Mouse (Mus musculus) heart, embryonic 11.5 days (tissue): ENCODE measurements at regions not wholly inside any gene's neighbourhood (a gene's known extent, or its start where the extent isn't known, plus 50 kb on each side); places are given as distances from the start of the nearest gene placed in this dataset.

ENCODE experiments used
- ATAC-seq: fragments of 200-750 bp; cut with Nextera tagmentation; replicated peaks from 2 replicates; pipeline ENCODE4 v1.8.0; 2017; ENCODE audit warnings: moderate library complexity; ENCODE audit not compliant: insufficient number of reproducible peaks, low FRiP score, low TSS enrichment
- H3K27ac ChIP-seq: fragments of 300-500 bp; sonication (generic); 2 replicates; pipeline ENCODE4 v1.5.1; 2014; ENCODE audit warnings: mild to moderate bottlenecking, low read depth, low read length
- H3K27me3 ChIP-seq: fragments of 300-500 bp; sonication (generic); 2 replicates; pipeline ENCODE4 v1.6.1; 2014; ENCODE audit warnings: mild to moderate bottlenecking, low read length, mixed read lengths; ENCODE audit not compliant: control insufficient read depth, insufficient read depth
- H3K36me3 ChIP-seq: fragments of 300-500 bp; sonication (generic); 2 replicates; pipeline ENCODE4 v1.6.1; 2014; ENCODE audit warnings: mild to moderate bottlenecking, low read length, moderate library complexity, mixed read lengths; ENCODE audit not compliant: control insufficient read depth, insufficient read depth
- H3K4me1 ChIP-seq: fragments of 300-500 bp; sonication (generic); 2 replicates; pipeline ENCODE4 v1.6.1; 2014; ENCODE audit warnings: low read length; ENCODE audit not compliant: control insufficient read depth, insufficient read depth
- H3K4me2 ChIP-seq: fragments of 300-500 bp; sonication (generic); 2 replicates; pipeline ENCODE4 v1.6.1; 2014; ENCODE audit warnings: mild to moderate bottlenecking, moderate library complexity
- H3K4me3 ChIP-seq: fragments of 300-500 bp; sonication (generic); 2 replicates; pipeline ENCODE4 v1.5.1; 2014; ENCODE audit warnings: low read depth, low read length
- H3K9ac ChIP-seq: fragments of 300-500 bp; sonication (generic); 2 replicates; pipeline ENCODE4 v1.6.1; 2014; ENCODE audit warnings: mild to moderate bottlenecking, low read depth, low read length, moderate library complexity
- H3K9me3 ChIP-seq: fragments of 300-500 bp; sonication (generic); replicated peaks from 2 replicates; pipeline ENCODE4 v1.6.1; 2016; ENCODE audit warnings: low read length; ENCODE audit not compliant: control insufficient read depth
- WGBS: fragments of 180-500 bp; shearing (Covaris S2); extraction: QIAGEN DNeasy Blood & Tissue Kit; methylation state at CpG from one replicate; pipeline ENCODE4 v1.1.7; 2014; ENCODE audit not compliant: insufficient replicate concordance; 5-methylcytosine and 5-hydroxymethylcytosine counted together

DNA sequence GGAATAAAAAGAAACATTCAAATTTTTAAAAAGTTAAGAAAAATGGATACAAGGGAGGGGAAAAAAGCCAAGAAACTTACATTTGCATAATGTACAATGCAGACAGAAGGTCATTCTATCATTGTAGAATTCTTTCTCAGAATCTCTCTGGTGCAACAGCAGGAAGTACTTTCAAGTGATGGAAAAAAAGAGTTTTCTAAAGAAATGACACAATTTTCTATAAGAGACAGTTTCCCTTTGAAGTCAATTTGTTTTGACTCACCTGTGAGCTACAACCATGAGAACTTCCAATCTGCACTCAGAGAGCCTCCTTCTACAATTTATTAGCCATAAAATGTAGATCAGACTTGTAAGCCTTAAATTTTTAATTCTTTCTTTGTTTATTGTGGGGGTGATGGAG, 181.6 kb upstream of the Trib2 start:
- Histone ChIP-seq H3K27ac (no peak overlapping the region), H3K9me3 (no peaks in the 10 kb centered on the region), H3K36me3 (no peaks in the 10 kb centered on the region), H3K9ac (no peak overlapping the region), H3K27me3 (no peaks in the 10 kb centered on the region), H3K4me3 (no peak overlapping the region), H3K4me2 (no peak overlapping the region), H3K4me1 (no peaks in the 10 kb centered on the region)
- no peak for ATAC-seq

DNA sequence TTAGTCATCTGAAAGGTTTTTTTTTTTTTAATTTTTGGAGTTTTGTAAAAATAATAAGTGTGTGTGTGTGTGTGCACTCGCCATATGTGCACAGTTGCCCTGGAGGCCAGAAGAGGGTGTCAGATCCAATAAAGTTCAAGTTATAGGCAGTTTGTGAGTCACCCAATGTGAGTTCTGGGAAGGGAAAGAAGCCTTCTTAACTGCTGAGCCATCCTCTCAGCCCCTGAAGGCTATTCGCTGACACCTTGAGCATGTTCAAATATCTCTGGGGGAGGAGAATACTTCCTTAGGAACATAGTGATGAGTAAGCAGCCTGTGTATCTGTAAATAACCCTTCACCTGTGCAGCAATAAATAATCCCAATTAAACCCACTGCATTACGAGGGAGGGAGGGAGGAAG, 177.1 kb upstream of the Trib2 start:
- ATAC-seq = no peak
- no peak overlapping the region for H3K4me2 ChIP-seq

GRCm38 (mm10) chr12:15986351-15986750, 169.6 kb upstream of the Trib2 start:
- Histone ChIP-seq H3K36me3 (no peaks in the 10 kb centered on the region), H3K4me3 (no peak overlapping the region), H3K27me3 (no peaks in the 10 kb centered on the region), H3K4me1 (peaks cover 18% of the 10 kb centered on the region), H3K9me3 (no peaks in the 10 kb centered on the region), H3K9ac (no peak overlapping the region), H3K4me2 (no peak overlapping the region), H3K27ac (no peak overlapping the region)
- no peak for ATAC-seq

More for the DNA sequence above, 177.1 kb upstream of the Trib2 start:
- H3K9me3 ChIP-seq = no peaks in the 10 kb centered on the region
- H3K4me1 ChIP-seq = no peaks in the 10 kb centered on the region
- H3K4me3 ChIP-seq = no peak overlapping the region
- H3K27ac ChIP-seq = no peak overlapping the region
- H3K36me3 ChIP-seq = no peaks in the 10 kb centered on the region
- H3K9ac ChIP-seq = no peak overlapping the region
- 88% methylated on average over 3 of the region's 3 CpGs for WGBS
- no peaks in the 10 kb centered on the region for H3K27me3 ChIP-seq

- H3K36me3 ChIP-seq = no peaks in the 10 kb centered on the region
- no peak overlapping the region for H3K9ac ChIP-seq
- no peak for ATAC-seq
- peak overlapping the region; percentile 46 for H3K27ac ChIP-seq
- no peaks in the 10 kb centered on the region for H3K9me3 ChIP-seq
- H3K4me3 ChIP-seq = no peak overlapping the region
- no peak overlapping the region for H3K4me2 ChIP-seq
- H3K27me3 ChIP-seq = no peaks in the 10 kb centered on the region
- H3K4me1 ChIP-seq = peaks cover 19% of the 10 kb centered on the region
- 59% methylated on average over 2 of the region's 2 CpGs for WGBS
Measured at GRCm38 (mm10) chr12:15985649-15986048, 168.9 kb upstream of the Trib2 start.

- Histone ChIP-seq H3K36me3 (no peaks in the 10 kb centered on the region), H3K4me3 (no peak overlapping the region), H3K9me3 (no peaks in the 10 kb centered on the region), H3K4me1 (peaks cover 19% of the 10 kb centered on the region), H3K4me2 (no peak overlapping the region), H3K27me3 (no peaks in the 10 kb centered on the region), H3K9ac (no peak overlapping the region), H3K27ac (no peak overlapping the region)
- ATAC-seq = no peak
- 70% methylated on average over 11 of the region's 11 CpGs for WGBS
Measured at GRCm38 (mm10) chr12:15983591-15984300, 167.0 kb upstream of the Trib2 start.

DNA sequence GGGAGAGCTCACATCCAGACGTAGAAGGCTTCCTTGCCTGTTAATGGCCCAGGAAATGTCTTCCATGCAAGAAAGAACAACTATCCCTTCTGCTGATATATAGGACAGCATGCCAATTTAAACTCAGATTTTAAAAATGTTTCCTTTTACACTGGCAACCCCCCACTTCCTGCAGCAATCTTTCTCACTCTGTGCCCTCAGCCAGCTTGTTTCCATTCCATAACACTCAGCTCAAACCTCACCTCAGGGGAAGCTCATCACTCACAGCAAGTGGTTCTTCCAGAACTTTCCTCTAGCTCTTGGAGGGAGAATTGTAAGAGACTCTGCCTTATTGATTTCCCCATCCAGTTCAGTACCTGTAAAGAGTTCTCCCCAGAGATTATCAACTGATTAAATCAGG, 165.0 kb upstream of the Trib2 start:
- Histone ChIP-seq H3K27ac (no peak overlapping the region), H3K4me1 (peaks cover 19% of the 10 kb centered on the region), H3K36me3 (no peaks in the 10 kb centered on the region), H3K4me2 (no peak overlapping the region), H3K9me3 (no peaks in the 10 kb centered on the region), H3K9ac (no peak overlapping the region), H3K4me3 (no peak overlapping the region), H3K27me3 (no peaks in the 10 kb centered on the region)
- no peak for ATAC-seq
- WGBS = 48% methylated on average over 1 of the region's 1 CpGs

- Histone ChIP-seq H3K27ac (no peak overlapping the region), H3K4me3 (no peak overlapping the region), H3K27me3 (no peaks in the 10 kb centered on the region), H3K4me1 (peaks cover 12% of the 10 kb centered on the region; the same call in 1 of the 2 replicates), H3K36me3 (no peaks in the 10 kb centered on the region), H3K9ac (no peak overlapping the region), H3K4me2 (no peak overlapping the region), H3K9me3 (no peaks in the 10 kb centered on the region)
- 84% methylated on average over 7 of the region's 7 CpGs for WGBS
- no peak for ATAC-seq
Measured at GRCm38 (mm10) chr12:15979233-15979632, 162.5 kb upstream of the Trib2 start.

- Histone ChIP-seq H3K27me3 (no peaks in the 10 kb centered on the region), H3K27ac (no peak overlapping the region), H3K4me3 (no peak overlapping the region), H3K4me1 (no peaks in the 10 kb centered on the region), H3K9ac (no peak overlapping the region), H3K4me2 (no peak overlapping the region), H3K9me3 (no peaks in the 10 kb centered on the region), H3K36me3 (no peaks in the 10 kb centered on the region)
- no peak for ATAC-seq
- 73% methylated on average over 3 of the region's 3 CpGs for WGBS
Measured at GRCm38 (mm10) chr12:15971786-15972185, 155.1 kb upstream of the Trib2 start.

DNA sequence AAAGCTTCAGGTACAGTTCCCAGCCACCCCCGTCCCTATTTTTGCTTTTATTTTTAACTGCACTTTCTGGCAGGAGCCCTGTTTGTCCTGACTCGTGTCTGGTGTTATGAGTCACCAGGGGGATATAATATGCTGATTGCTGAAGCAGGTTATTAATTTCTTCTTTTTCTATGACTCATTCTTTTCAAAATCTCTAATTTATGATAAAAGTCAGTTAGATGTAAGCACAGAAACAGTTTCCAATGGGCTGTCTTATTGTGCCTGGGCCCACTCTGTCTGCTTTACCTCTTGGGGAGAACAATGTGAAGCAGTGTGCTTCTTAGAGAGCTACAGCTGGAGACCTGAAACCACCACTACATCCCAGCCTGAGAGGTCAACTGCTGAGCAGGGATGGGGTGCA, 153.5 kb upstream of the Trib2 start:
- WGBS = 63% methylated on average over 2 of the region's 2 CpGs
- no peak overlapping the region for H3K4me3 ChIP-seq

More for the DNA sequence above, 153.5 kb upstream of the Trib2 start:
- no peak overlapping the region for H3K4me2 ChIP-seq
- no peaks in the 10 kb centered on the region for H3K9me3 ChIP-seq
- no peaks in the 10 kb centered on the region for H3K27me3 ChIP-seq
- no peak overlapping the region for H3K27ac ChIP-seq
- ATAC-seq = no peak
- no peaks in the 10 kb centered on the region for H3K4me1 ChIP-seq
- H3K9ac ChIP-seq = no peak overlapping the region
- no peaks in the 10 kb centered on the region for H3K36me3 ChIP-seq
